Mouse (Mus musculus): Measurements from ENCODE around the gene Sprr1b.
"Not testable (repeated sequence)": the region's sequence is repeated elsewhere in the genome, so short reads cannot be mapped to it uniquely, and the experiment has no call there.

Gene Sprr1b

DNA sequence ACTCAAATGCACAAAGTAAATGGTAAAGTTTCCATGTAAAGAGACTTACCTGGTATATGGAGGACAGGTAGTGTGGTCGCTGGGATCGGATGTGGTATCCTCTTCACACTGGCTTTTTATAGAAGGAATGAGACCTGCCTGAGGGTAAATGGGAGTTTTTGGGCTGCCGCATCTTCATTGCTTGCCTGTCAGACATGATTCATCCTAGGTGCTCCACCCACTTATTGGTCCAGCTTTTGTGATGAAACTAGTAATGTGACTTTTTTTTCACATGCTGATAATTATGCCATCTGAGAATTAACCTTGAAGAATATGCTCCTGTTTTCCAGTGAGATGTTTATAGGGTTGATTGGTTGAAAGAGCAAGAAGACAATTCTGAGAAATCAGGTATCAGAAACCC is at the start of gene Sprr1b:
TSS of gene Sprr1b (minus strand) at position 101 of the 400 bp plus-strand sequence.
- no peak for ATAC-seq (ENCODE audit: insufficient number of reproducible peaks, low FRiP score, low TSS enrichment)

GRCm38 (mm10) chr3:92486307-92486706 is 47.7 kb upstream of the Sprr1b start:
- no peak for ATAC-seq (ENCODE audit: insufficient number of reproducible peaks, low FRiP score, low TSS enrichment)

DNA sequence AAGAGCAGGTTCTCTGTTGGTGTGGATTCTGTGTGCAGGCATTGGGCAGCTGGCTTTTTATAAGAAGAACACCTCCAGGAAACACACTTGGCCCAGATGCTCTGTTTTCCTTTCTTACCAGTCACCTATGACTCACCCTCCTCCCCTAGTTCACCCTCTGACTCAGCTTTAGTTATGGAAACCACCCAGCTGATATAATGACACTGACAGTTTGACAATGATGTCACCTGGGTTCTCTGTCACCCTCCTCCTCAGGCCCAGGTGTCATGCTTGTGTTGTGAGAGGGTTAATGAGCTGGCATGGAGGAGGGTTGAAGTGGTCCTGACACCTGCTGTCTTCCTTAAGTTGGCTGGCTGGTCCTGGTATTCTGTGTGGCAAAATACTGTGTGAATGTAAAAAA is 47.3 kb upstream of the Sprr1b start, which contains the start of gene Sprr1a:
TSS of gene Sprr1a (minus strand) at position 33 of the 400 bp plus-strand sequence.
- ATAC-seq (ENCODE audit: insufficient number of reproducible peaks, low FRiP score, low TSS enrichment), result no peak

- not testable (repeated sequence) for ATAC-seq (ENCODE audit: insufficient number of reproducible peaks, low FRiP score, low TSS enrichment)
Measured at GRCm38 (mm10) chr3:92481249-92481648, 42.7 kb upstream of the Sprr1b start.

GRCm38 (mm10) chr3:92470111-92470510 is 31.5 kb upstream of the Sprr1b start:
- ATAC-seq (ENCODE audit: insufficient number of reproducible peaks, low FRiP score, low TSS enrichment), result no peak

DNA sequence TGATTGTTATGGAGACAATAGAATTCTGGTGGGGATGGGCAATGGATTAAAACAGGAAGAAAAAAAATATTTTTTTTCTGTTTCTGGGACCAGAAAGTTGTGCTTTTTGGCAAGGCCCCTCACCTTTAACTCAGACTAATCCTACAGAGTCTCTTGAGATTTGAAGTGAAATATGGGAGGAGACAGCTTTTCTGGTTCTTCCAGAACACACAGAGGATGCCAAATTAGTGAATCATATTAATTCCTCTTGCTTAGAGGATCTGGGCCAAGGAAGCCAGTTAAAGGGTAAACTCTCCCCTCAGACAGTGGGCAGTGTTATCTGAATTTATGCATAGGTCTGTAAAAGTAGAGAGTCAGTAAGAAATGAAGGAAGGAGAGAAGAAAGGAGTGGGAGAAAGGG is 28.8 kb upstream of the Sprr1b start:
- no peak for ATAC-seq (ENCODE audit: insufficient number of reproducible peaks, low FRiP score, low TSS enrichment)

DNA sequence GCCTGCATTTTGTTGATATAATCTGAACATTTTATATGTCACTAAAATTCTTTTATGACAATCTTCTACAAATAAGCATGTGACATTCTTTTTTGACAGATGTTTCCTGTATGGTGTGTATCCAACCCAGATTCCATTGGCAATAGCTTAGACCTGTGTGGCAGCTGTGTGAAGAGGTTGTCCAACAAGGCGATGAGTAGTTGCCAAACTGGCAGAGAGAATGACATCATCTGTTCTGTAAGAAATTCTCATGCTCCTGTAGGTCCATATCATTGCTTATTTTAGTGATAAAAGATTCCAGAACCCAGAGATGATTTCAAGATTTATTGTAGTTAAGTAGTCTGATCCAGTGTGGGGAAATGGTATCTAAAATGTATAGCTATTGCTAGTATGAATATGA is 28.0 kb upstream of the Sprr1b start:
- no peak for ATAC-seq (ENCODE audit: insufficient number of reproducible peaks, low FRiP score, low TSS enrichment)

GRCm38 (mm10) chr3:92458620-92459019 is 20.0 kb upstream of the Sprr1b start, which contains the start of gene Sprr3:
Gene Sprr3 (minus strand): TSS chr3:92458720.
- ATAC-seq (ENCODE audit: insufficient number of reproducible peaks, low FRiP score, low TSS enrichment), result no peak

- ATAC-seq (ENCODE audit: insufficient number of reproducible peaks, low FRiP score, low TSS enrichment), result no peak
Measured at GRCm38 (mm10) chr3:92455151-92455550, 16.6 kb upstream of the Sprr1b start.

- ATAC-seq (ENCODE audit: insufficient number of reproducible peaks, low FRiP score, low TSS enrichment), result no peak
Measured at GRCm38 (mm10) chr3:92440177-92440576, 1.6 kb upstream of the Sprr1b start.

GRCm38 (mm10) chr3:92432282-92432681 is 6.3 kb downstream of the Sprr1b start, which contains the start of gene Sprr2k:
Gene Sprr2k (plus strand): TSS chr3:92432582.
- ATAC-seq (ENCODE audit: insufficient number of reproducible peaks, low FRiP score, low TSS enrichment), result no peak

DNA sequence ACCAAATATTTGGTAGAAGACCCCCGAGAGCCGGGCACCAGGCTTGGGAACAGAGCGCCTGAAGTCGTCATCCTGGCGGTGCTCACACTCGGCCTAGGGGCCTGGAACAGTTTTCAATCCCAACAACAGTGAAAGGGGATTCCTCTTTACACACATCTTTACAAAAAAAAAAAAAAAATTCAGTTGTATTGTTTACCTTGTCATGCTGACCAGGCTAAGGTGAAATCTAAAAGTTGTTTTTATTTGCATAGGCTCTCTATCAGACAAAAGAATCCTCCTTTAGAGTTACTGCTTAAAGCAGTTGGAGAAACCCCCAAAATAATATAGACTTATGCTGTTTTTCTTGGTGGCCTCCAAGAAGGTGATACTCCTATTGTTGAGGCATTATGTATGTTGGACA is 9.3 kb downstream of the Sprr1b start, which contains the start of gene Gm9774:
TSS of gene Gm9774 (minus strand) at position 101 of the 400 bp plus-strand sequence.
- ATAC-seq (ENCODE audit: insufficient number of reproducible peaks, low FRiP score, low TSS enrichment), result no peak

DNA sequence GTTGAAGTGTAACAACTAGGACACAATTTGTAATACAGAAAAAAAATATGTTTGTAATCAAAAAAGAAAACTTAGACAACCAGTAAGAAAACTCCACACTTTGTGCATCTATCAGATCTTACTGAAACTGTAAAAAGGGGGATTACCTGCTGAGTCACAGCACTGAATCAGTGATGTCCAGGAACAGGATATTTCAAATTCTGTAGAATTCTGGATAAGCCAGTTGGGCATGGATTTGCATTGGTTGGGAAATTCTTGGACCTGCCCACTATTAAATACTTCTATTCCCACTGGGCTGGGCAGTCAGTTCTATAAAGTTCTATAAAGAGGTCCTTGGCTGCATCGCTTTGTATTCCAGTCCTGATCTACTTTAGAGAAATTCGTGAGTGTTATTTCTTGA is 20.8 kb downstream of the Sprr1b start, which contains the start of gene Sprr2j-ps:
TSS of gene Sprr2j-ps (plus strand) at position 301 of the 400 bp plus-strand sequence.
- no peak for ATAC-seq (ENCODE audit: insufficient number of reproducible peaks, low FRiP score, low TSS enrichment)

DNA sequence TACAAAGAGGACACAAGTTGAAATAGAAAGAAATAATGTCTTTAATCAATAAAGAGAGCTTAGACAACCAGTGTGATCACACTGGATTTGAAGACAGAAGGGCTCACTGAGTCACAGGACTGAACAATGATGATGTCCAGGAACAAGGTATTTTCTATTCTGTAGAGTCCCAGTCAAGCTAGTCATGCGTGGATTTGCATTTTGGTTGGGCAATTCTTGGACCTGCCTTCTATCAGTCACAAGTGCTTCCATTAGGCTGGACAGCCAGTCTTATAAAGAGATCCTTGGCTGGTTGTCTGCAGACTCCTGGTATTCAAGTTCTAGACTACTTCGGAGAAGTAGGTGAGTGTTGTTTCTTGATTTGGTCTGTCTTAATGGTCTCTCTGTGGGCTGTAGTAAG is 30.9 kb downstream of the Sprr1b start, which contains the start of gene Sprr2i:
TSS of gene Sprr2i (plus strand) at position 301 of the 400 bp plus-strand sequence.
- ATAC-seq (ENCODE audit: insufficient number of reproducible peaks, low FRiP score, low TSS enrichment), result no peak

- no peak for ATAC-seq (ENCODE audit: insufficient number of reproducible peaks, low FRiP score, low TSS enrichment)
Measured at GRCm38 (mm10) chr3:92394301-92394700, 44.3 kb downstream of the Sprr1b start.

All from cerebellum, adult (tissue).